Mouse (Mus musculus) thymus, adult 2 months (tissue): ENCODE data around the gene Cd5.

Experiments used
- CTCF ChIP-seq: fragments of 200-500 bp; IDR thresholded peaks from 2 replicates; pipeline ENCODE4 v1.5.1; 2012; ENCODE audit warnings: mild to moderate bottlenecking, control low read depth, low read length, moderate library complexity, borderline replicate concordance; ENCODE audit not compliant: control insufficient read depth, poor library complexity, insufficient read depth; ENCODE audit errors: extremely low read depth
- POLR2A ChIP-seq: fragments of 200-500 bp; IDR thresholded peaks from 2 replicates; pipeline ENCODE4 v1.6.1; 2012; ENCODE audit warnings: mild to moderate bottlenecking, low read length, control low read depth, moderate library complexity; ENCODE audit not compliant: control insufficient read depth, poor library complexity, insufficient read depth; ENCODE audit errors: extremely low read depth

GRCm38 (mm10) chr19:10671854-10672417, 66.9 kb downstream of the Cd5 start:
- TF ChIP-seq POLR2A, result no peak
- no peak for TF ChIP-seq CTCF
